Mouse (Mus musculus) midbrain, embryonic 13.5 days (tissue): ENCODE results near the gene Tom1. TPM values are rescaled to one million over a fixed set of nuclear protein-coding genes. Genes with fewer than 3 reads are reported as not detected.

ENCODE experiments used
- ATAC-seq: fragments of 200-750 bp; cut with Nextera tagmentation; 2 replicates; pipeline ENCODE4 v1.8.0; 2017; ENCODE audit warnings: mild to moderate bottlenecking, moderate TSS enrichment, moderate library complexity
- H3K27ac ChIP-seq: fragments of 300-500 bp; sonication (generic); 2 replicates; pipeline ENCODE4 v1.5.1; 2015; ENCODE audit warnings: inconsistent platforms, mild to moderate bottlenecking, moderate library complexity
- H3K27me3 ChIP-seq: fragments of 300-500 bp; sonication (generic); 2 replicates; pipeline ENCODE4 v1.6.1; 2015; ENCODE audit warnings: mild to moderate bottlenecking, inconsistent platforms
- H3K36me3 ChIP-seq: fragments of 300-500 bp; sonication (generic); 2 replicates; pipeline ENCODE4 v1.6.1; 2015; ENCODE audit warnings: mild to moderate bottlenecking, inconsistent platforms
- H3K4me1 ChIP-seq: fragments of 300-500 bp; sonication (generic); replicated peaks from 2 replicates; pipeline ENCODE4 v1.6.1; 2015; ENCODE audit warnings: inconsistent platforms
- H3K4me2 ChIP-seq: fragments of 300-500 bp; sonication (generic); replicated peaks from 2 replicates; pipeline ENCODE4 v1.6.1; 2015; ENCODE audit warnings: moderate library complexity, mild to moderate bottlenecking, inconsistent platforms
- H3K4me3 ChIP-seq: fragments of 300-500 bp; sonication (generic); replicated peaks from 2 replicates; pipeline ENCODE4 v1.5.1; 2015; ENCODE audit warnings: mild to moderate bottlenecking, inconsistent platforms
- H3K9ac ChIP-seq: fragments of 300-500 bp; sonication (generic); replicated peaks from 2 replicates; pipeline ENCODE4 v1.6.1; 2015; ENCODE audit warnings: mild to moderate bottlenecking, inconsistent platforms
- H3K9me3 ChIP-seq: fragments of 300-500 bp; sonication (generic); 2 replicates; pipeline ENCODE4 v1.6.1; 2016; ENCODE audit warnings: mild to moderate bottlenecking, inconsistent platforms
- WGBS: fragments of 180-500 bp; shearing (Covaris S2); methylation state at CpG from one replicate; pipeline ENCODE4 v1.1.7; 2015; 5-methylcytosine and 5-hydroxymethylcytosine counted together
- polyA plus RNA-seq: library from polyadenylated mRNA; unstranded; fragments of >200 nt; fragmentation: Nextera tagmentation; extraction: Ambion mirVana; gene quantifications from 2 replicates; pipeline ENCODE4 v1.2.1, GENCODE M21; 2015

The Tom1 gene
- 21.0 and 22.7 TPM in 2 replicates for polyA plus RNA-seq

DNA sequence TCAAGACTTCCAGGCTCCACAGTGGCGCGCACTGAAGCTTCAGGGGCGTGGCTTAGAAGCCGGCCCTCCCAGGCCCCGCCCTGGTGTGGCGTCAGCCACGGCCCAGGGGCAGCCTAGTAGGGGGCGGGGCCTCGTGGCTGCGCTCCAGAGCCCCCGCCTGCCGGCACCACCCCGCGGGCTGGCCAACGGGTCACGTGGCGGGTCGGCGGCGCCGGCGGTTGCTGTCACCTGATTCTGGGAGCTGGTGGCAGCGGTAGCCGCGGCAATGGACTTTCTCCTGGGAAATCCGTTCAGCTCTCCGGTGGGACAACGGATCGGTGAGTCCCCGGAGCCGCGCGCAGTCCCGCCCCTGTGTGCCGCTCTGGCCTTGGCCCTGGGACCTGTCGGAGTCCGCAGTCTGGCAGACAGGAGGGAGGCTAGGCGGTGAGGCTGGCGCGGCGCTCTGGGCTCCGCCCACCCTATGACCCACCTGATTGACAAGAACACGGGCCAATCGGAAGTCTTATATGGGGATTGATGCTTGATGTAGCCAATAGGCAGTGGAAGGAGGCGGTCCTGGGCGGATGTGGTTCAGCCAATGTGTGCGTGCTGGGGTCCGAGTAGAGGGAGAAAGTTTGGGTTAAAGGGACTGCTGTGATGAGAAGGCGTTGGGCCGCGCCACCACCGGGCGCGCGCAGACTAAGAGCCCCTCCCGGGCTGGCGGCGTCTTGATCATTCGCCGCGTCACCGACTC lies at the start of gene Tom1:
Gene Tom1, plus strand, starts transcription at position 195 of the 733 bp plus-strand sequence.
- WGBS, result under 1% methylated on average over 62 of the region's 62 CpGs
- peaks cover 9% of the 10 kb centered on the region for H3K4me1 ChIP-seq
- no peaks in the 10 kb centered on the region for H3K9me3 ChIP-seq
- H3K36me3 ChIP-seq, result peaks cover 18% of the 10 kb centered on the region
- ATAC-seq, result peak; percentile 99
- peak within 1 kb of the TSS; percentile 83 for H3K27ac ChIP-seq
- peak within 1 kb of the TSS; percentile 58 for H3K4me3 ChIP-seq
- H3K9ac ChIP-seq, result peak within 1 kb of the TSS; percentile 69
- H3K27me3 ChIP-seq, result no peaks in the 10 kb centered on the region
- H3K4me2 ChIP-seq, result peak within 1 kb of the TSS; percentile 71

DNA sequence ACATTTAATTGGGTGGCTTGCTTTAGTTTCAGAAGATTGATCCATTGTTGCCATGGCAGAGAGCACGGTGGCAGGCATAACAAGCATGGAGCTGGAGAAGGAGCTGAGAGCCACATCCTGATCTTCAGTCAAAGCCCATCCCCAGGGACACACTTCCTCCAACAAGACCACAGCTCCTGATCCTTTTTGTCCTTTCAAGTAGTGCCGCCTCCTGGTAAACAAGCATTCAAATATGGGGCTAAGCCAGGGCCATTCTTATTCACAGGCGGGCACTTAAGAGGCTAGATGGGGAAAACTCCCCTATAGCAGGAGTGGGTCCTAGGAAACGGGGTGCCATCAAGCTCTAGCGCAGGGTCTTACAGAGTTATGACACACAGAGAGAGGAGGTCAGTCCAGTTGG lies 46.1 kb upstream of the Tom1 start:
- Histone ChIP-seq H3K9me3 (no peaks in the 10 kb centered on the region), H3K4me3 (no peak overlapping the region), H3K4me2 (no peak overlapping the region), H3K27ac (no peak overlapping the region), H3K4me1 (no peaks in the 10 kb centered on the region), H3K27me3 (peaks cover 8% of the 10 kb centered on the region; the same call in 1 of the 2 replicates), H3K36me3 (no peaks in the 10 kb centered on the region), H3K9ac (no peak overlapping the region)
- WGBS, result 75% methylated on average over 5 of the region's 5 CpGs
- ATAC-seq, result no peak

DNA sequence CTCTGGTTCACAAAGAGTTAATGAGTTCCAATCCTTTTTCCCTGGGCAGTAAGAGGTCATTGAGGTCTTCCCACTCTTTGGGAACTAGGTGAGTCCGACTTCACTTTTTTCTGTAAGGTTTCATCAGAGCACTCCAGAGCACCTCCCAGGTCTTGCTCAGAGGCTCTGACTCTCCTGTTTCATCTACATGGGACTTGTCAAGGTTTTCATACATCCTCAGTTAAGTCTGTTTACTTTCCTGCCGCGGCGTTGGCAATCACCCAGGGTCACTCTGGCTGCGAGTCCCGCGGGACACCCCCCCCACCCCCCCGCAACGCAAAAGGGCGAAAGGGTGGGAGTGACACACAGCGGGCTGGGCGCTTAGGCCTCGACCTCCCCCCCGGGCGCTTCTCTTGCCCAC lies 43.5 kb upstream of the Tom1 start:
- Histone ChIP-seq H3K27ac (no peak overlapping the region), H3K4me1 (peaks cover 10% of the 10 kb centered on the region), H3K9me3 (no peaks in the 10 kb centered on the region), H3K4me3 (no peak overlapping the region), H3K27me3 (peaks cover 8% of the 10 kb centered on the region; the same call in 1 of the 2 replicates), H3K9ac (no peak overlapping the region), H3K4me2 (no peak overlapping the region), H3K36me3 (no peaks in the 10 kb centered on the region)
- 22% methylated on average over 15 of the region's 15 CpGs for WGBS
- no peak for ATAC-seq

DNA sequence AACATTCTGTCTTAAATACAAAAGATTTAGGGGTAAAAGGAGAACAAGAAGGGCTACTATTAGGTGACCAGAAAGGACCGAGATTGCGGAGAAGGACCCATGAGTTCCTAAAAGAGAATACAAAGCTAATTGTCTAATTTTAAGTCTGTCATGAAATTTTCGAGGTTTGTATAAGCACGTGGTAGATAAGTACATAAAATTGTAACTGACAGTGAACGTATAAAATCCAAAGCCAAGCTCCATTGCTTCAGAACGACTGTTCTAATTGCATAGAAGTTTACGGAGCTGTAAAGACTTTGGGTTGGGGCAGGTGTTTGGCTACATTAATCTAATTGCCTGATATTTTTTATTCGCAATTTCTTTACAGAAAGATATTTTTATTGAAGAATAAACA lies 40.4 kb upstream of the Tom1 start, which contains the start of gene Hmgxb4:
Gene Hmgxb4, plus strand, starts transcription at position 276 of the 394 bp plus-strand sequence.
- WGBS, result 11% methylated on average over 8 of the region's 8 CpGs
- Histone ChIP-seq H3K4me1 (peaks cover 16% of the 10 kb centered on the region), H3K27me3 (peaks cover 8% of the 10 kb centered on the region; the same call in 1 of the 2 replicates), H3K27ac (peak within 1 kb of the TSS; percentile 96), H3K9me3 (no peaks in the 10 kb centered on the region), H3K36me3 (no peaks in the 10 kb centered on the region), H3K4me2 (peak within 1 kb of the TSS; percentile 63), H3K4me3 (peak within 1 kb of the TSS; percentile 87), H3K9ac (peak within 1 kb of the TSS; percentile 98)
- ATAC-seq, result peak; percentile 18; the same call in 1 of the 2 replicates

DNA sequence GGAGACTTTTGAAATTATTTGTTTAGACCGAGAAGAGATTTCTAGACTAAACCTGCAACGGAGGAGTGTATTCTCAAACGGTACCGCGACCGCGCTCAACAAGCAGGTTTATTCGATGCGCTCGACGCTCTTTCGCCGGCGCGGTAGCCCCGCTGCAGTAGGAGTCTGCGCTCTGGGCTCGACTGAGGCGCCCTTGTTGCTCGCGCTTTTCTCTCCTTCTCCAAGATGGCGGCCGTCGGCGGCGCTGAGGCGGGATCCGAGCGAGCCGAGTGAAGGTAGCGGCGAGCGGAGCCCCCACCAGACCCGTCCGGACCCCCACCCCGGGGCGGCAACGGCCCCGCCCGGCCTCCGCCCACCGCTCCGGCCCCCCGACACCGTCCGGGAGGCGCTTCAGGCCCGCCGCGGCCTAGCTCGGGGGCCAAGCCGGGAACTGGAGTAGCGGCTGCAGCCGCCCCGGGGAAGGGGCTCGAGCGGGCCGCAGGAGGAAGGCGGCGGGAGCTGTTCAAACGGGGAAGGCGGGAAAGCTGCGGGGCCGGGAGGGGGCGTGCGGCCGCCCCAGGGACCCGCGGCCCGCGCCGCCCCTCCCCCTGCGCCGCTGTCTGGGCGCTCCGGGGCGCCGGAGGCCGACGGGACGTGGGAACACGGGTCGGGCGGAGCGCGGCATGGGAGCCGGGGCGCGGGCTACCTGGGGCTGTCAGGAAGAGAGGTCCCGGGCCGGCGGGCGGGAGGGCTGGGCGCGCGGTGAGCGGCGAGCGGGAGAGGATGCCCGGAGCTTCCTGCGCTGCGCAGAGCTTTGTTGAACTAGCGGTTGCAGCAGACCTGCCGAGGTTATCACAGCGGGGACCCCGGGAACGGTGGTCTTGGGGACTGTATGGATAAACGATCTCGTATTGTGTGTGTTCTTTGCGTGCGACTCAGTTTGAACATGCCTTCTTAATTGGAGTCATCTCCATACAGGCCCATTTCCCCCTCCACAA lies 39.7 kb upstream of the Tom1 start:
- H3K36me3 ChIP-seq, result peaks cover 2% of the 10 kb centered on the region
- no peaks in the 10 kb centered on the region for H3K9me3 ChIP-seq
- H3K4me3 ChIP-seq, result peak overlapping the region; percentile 87
- peaks cover 16% of the 10 kb centered on the region for H3K4me1 ChIP-seq
- WGBS, result under 1% methylated on average over 87 of the region's 111 CpGs
- H3K27me3 ChIP-seq, result peaks cover 8% of the 10 kb centered on the region; the same call in 1 of the 2 replicates
- peak overlapping the region; percentile 98 for H3K9ac ChIP-seq
- ATAC-seq, result peak; percentile 96
- peak overlapping the region; percentile 63 for H3K4me2 ChIP-seq
- peak overlapping the region; percentile 96 for H3K27ac ChIP-seq

DNA sequence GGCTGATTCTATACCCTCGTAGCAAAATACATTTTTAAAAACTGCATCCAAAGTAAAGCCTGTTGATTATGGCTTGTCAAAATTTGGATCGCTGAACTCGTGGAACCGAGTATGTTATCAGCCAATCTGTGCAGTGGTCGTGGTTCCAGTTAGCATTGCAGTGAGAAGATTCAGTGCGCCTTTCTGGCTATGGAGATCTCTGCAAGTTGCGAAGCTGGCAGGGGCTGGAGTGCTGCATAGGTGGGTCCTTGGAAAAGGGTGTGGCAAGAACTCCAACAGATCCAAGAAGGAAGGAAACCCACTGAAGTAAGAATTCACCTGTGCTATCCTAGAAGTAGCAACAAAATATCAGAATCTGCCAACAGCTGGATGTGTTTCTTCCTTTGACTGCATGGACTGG lies 39.0 kb upstream of the Tom1 start:
- WGBS, result 4% methylated on average over 7 of the region's 7 CpGs
- Histone ChIP-seq H3K4me2 (peak overlapping the region; percentile 63), H3K9ac (peak overlapping the region; percentile 98), H3K9me3 (no peaks in the 10 kb centered on the region), H3K36me3 (peaks cover 10% of the 10 kb centered on the region), H3K4me1 (peaks cover 16% of the 10 kb centered on the region), H3K27me3 (peaks cover 8% of the 10 kb centered on the region; the same call in 1 of the 2 replicates), H3K27ac (peak overlapping the region; percentile 96), H3K4me3 (peak overlapping the region; percentile 87)
- no peak; the same call in 1 of the 2 replicates for ATAC-seq

DNA sequence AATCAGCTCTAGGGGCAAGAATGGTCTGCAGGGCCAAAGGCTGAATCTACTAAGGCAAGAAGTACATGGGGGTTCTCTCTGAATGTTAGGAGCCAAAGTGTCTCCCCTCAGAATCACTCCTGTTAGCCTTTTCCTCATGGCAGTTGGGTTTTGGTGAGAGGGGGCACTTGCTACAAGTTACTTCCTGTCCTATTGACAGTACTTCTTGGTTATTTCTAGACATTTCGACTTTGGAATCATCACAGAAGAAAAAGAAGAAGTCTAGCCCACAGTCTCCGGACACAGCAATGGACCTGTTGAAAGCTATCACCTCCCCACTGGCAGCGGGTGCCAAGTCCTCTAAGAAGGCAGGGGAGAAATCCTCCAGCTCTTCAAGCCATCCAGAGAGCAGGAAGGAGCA lies 33.1 kb upstream of the Tom1 start:
- WGBS, result 97% methylated on average over 3 of the region's 3 CpGs
- H3K9ac ChIP-seq, result no peak overlapping the region
- H3K36me3 ChIP-seq, result peaks cover 51% of the 10 kb centered on the region
- no peak overlapping the region for H3K4me3 ChIP-seq
- no peaks in the 10 kb centered on the region for H3K27me3 ChIP-seq
- H3K9me3 ChIP-seq, result no peaks in the 10 kb centered on the region
- H3K4me2 ChIP-seq, result no peak overlapping the region
- H3K4me1 ChIP-seq, result 0 out of 2 replicates have a peak, but pooled peaks cover 2% of the 10 kb centered on the region
- no peak overlapping the region for H3K27ac ChIP-seq
- ATAC-seq, result no peak

DNA sequence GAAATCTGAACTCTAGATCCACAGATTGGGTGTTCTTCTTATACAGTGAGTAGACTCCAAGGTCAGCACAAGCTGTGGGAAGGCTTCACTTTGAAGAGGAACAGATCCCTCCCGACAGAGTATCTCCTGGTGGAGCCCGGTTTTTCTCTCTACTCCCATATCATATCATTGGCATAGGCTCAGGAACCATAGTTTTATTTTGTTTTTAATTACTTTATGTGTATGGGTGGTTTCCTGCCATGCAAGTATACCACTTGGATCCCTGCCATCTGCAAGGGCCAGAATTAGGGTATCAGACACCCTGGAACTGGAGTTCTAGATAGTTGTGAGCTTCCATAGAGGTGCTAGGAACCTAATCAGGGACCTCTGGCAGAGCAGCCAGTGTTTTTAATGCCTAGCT lies 24.7 kb upstream of the Tom1 start:
- no peak for ATAC-seq
- Histone ChIP-seq H3K9ac (no peak overlapping the region), H3K9me3 (no peaks in the 10 kb centered on the region), H3K27me3 (no peaks in the 10 kb centered on the region), H3K4me1 (no peaks in the 10 kb centered on the region), H3K4me3 (no peak overlapping the region), H3K27ac (no peak overlapping the region), H3K4me2 (no peak overlapping the region), H3K36me3 (peaks cover 56% of the 10 kb centered on the region)
- WGBS, result 99% methylated on average over 2 of the region's 2 CpGs

DNA sequence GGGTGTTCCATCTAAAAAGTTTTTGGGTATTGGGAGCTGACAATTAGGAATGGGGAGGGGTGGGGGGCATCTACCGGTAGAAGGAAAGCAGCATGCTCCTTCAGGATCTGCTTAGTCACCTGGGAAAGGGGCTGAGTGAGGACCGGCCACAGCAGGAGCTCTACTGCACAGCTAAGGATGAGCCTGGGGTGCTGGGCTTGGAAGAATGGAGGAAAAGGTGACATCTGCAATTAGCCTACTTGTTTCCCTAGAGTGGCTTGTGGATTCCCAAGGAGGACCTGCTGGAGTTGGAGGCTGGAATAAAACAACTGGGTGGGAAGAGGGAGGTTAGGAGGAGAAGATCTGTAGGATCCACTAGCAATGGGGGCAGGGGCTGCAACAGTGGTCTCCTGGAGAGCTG lies 19.9 kb upstream of the Tom1 start:
- Histone ChIP-seq H3K27ac (no peak overlapping the region), H3K9me3 (no peaks in the 10 kb centered on the region), H3K27me3 (no peaks in the 10 kb centered on the region), H3K4me1 (no peaks in the 10 kb centered on the region), H3K4me3 (no peak overlapping the region), H3K36me3 (peaks cover 28% of the 10 kb centered on the region), H3K4me2 (no peak overlapping the region), H3K9ac (no peak overlapping the region)
- 52% methylated on average over 2 of the region's 2 CpGs for WGBS
- ATAC-seq, result no peak

DNA sequence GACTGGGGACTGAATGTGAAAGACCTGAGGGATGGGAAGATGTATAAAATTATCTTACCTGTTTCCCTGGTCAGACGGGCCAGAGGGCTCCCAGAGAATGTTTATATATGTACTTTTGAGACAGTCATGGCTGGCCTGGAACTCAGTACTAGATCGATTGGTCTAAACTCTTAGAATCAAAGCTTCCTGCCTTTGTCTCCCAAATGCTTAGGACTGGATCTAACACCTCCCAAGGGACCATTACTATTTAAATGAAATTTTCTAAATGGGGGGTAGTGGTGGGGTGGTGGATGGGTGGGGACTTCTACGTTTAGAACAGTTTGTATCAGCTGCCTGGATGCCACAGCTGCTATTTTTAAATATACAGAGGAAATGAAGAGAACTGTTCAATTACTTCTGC lies 19.5 kb upstream of the Tom1 start:
- Histone ChIP-seq H3K4me1 (no peaks in the 10 kb centered on the region), H3K4me2 (no peak overlapping the region), H3K27me3 (no peaks in the 10 kb centered on the region), H3K9me3 (no peaks in the 10 kb centered on the region), H3K4me3 (no peak overlapping the region), H3K36me3 (peaks cover 24% of the 10 kb centered on the region), H3K27ac (no peak overlapping the region), H3K9ac (no peak overlapping the region)
- 86% methylated on average over 3 of the region's 3 CpGs for WGBS
- ATAC-seq, result no peak

DNA sequence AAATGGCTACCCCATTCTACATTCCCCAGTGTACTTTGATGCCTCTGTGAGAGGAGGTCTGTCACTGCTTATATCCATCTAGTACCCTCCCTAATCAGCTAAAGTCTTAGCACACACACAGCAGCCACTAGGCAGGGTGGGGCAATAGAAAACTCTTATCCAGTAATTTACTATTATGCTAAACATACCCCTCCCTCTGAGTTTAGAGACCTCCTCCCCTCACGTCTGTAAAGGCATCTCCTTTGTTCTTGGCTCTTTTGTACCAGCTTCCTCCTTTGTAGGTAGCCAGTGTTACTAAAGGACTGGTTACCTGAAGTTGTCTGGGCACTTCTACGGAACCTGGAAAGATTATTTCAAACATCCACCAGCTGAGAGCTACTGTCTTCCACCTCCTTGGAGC lies 17.5 kb upstream of the Tom1 start:
- Histone ChIP-seq H3K4me2 (no peak overlapping the region), H3K4me3 (no peak overlapping the region), H3K27ac (no peak overlapping the region), H3K9me3 (no peaks in the 10 kb centered on the region), H3K36me3 (peaks cover 8% of the 10 kb centered on the region), H3K4me1 (no peaks in the 10 kb centered on the region), H3K9ac (no peak overlapping the region), H3K27me3 (no peaks in the 10 kb centered on the region)
- WGBS, result 60% methylated on average over 2 of the region's 2 CpGs
- ATAC-seq, result no peak

DNA sequence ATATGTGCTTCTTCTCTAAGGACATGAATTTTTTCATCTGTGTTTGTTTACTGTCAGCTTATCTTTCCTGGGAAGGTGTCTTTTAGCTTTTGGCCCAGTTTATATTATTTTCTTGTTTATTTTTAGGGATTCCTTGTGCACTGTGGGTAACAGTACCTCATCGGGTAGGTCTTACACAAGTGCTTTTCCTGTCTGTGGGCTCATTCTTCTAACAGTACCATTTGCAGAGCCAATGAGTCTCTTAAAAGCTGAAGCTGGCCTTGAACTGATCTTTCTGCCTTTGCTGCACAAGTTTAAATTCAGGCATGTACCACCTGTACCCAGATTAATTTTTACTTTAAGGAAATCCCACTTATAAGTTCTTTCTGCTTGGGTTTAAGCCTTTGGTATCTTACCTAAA lies 17.1 kb upstream of the Tom1 start:
- Histone ChIP-seq H3K27ac (no peak overlapping the region), H3K4me2 (no peak overlapping the region), H3K27me3 (no peaks in the 10 kb centered on the region), H3K36me3 (peaks cover 10% of the 10 kb centered on the region), H3K4me3 (no peak overlapping the region), H3K9ac (no peak overlapping the region), H3K9me3 (no peaks in the 10 kb centered on the region), H3K4me1 (no peaks in the 10 kb centered on the region)
- 100% methylated on average over 1 of the region's 1 CpGs for WGBS
- ATAC-seq, result no peak
